Mouse (Mus musculus) heart, postnatal 36 days (tissue): Measurements from ENCODE around the gene Bcar1. TPM values are rescaled to one million over a fixed set of nuclear protein-coding genes. Genes with fewer than 3 reads are reported as not detected.
A peak's percentile ranks its signal among the peaks of the same experiment; 100 is the strongest.

Source experiments
- DNase-seq, 2 experiments: peaks; one replicate each; pipeline ENCODE4 v3.0.0; 2021 to 2022
- intact Hi-C: fragments of 180-260 bp; cut with DNase I; formaldehyde crosslinking; loops from one replicate; pipeline ENCODE4 v1.15.1; 2025
- microRNA-seq, 2 experiments: library from miRNA; unstranded; fragments of <30 nt; microRNA quantifications; one replicate each; pipeline ENCODE4 v1.2.0; 2021; ENCODE audit warnings: borderline number of aligned reads in 2 of 2
- total RNA-seq, 2 experiments: library from RNA; stranded (reverse); gene quantifications; 2 replicates each; pipeline ENCODE4 v1.2.3; 2021

The Bcar1 gene
- total RNA-seq, 2 experiments from 2014 or later: 18.8 to 19.1 TPM

DNA sequence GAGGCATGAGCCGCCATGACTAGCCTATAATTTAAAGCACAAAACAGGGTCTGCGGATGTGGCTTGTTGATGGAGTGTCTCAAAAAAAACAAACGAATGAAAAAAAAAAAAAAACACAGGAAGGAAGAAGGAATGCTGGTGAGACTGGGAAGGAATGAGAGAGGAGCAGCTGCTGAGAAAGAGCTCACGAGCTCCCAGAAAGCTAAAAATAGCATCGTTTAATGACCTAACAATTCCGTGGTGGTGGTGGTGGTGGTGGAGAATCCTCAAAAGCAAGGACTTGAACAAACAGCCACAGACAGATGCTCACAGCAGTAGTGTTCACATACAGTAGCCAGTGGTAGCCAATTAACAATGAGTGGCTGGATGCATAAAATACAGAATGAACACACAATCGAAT is 48.2 kb downstream of the Bcar1 start:
- no peak for DNase-seq
- intact Hi-C loops: no loop called here

DNA sequence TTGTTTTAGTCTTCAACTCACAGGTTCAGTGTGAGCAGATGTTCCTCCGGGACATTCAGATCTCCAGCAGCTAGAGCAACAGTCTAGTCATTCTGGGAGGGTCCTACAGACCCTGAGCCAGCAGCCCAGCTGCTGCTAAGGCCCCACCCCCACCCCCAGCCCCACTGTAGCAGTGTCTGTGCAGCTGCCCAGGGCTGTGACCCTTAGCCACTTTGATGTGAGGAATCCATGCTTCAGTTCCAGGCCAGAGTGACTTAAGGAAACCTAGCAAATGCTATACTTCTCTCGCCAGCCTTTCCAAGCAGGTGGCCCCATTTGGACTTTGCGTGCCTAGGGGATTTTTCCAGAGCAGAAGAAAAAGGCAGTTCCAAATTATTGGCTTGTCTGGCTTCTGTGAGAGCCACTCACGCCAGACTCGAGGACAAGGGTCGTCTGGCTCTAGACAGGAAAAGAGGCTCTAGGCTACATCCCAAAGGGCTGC is 50.3 kb downstream of the Bcar1 start:
- peak in 1 of 2 experiments; percentile 22 for DNase-seq
- intact Hi-C loops: no loop called here

DNA sequence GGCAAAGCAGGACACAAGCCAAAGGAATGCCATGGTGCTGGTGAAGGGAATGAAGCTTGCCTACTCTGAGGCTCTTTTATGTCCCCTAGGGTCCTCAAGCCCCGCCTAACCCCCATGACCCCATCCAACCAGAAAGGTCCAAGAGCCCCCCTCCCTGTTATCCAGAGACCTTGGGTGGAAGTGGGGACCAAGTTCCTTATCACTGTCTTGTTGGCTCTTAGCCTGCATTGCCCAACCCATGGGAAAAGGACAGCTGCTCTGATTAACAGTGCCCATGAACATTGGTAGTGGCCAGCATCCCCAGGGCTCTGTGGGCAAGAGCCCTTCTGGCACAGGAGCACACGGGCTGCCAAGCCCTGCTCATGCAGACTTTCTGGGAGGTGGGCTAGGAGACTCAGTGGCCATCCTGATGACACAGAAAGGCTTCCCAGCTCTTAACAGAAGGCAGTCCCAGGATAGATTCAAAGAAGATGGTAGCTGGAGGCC is 52.6 kb downstream of the Bcar1 start, which contains the start of gene Ctrb1:
Gene Ctrb1, minus strand, starts transcription at position 51 of the 486 bp plus-strand sequence.
- DNase-seq: no peak
- intact Hi-C loops: no loop called here

DNA sequence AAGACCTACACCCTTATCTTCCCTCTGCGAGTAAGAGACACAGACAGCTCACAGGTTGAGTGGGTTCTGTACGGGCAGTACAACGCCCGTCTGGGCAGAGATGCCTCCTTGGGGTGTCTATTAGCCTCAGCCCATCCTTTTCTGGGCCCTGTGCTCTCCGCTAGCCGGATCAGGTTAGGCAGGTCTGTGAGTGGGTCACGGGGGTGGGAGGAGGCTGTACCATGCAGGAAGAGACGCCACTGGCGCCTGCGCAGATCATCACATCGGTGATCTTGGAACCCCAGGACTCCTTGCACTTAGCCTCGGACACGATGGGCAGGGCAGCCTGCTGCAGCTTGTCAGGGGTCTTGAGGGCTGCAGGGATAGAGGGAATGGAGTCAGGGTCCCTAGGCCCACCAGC is 56.7 kb downstream of the Bcar1 start:
- intact Hi-C loops: no loop called here
- DNase-seq: no peak

DNA sequence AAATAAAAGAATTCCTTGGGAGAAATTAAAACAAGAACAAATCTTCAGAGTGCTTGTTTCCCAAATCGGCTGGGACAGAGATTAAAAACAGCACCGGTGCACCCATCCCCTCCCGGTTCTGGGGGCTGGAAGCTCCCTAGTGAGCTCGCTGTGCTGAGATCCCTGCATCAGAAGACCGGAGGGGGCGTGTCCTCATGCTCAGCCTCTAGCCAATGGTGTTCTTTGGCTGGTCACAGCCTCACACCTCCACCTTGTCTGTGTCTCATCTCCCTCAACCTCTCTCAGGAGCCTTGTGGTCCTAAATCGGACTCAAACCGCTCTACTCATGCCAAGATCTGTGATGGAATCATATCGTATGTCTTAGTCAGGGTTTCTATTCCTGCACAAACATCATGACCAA is 61.1 kb downstream of the Bcar1 start:
- DNase-seq: no peak
- intact Hi-C loops: no loop called here

DNA sequence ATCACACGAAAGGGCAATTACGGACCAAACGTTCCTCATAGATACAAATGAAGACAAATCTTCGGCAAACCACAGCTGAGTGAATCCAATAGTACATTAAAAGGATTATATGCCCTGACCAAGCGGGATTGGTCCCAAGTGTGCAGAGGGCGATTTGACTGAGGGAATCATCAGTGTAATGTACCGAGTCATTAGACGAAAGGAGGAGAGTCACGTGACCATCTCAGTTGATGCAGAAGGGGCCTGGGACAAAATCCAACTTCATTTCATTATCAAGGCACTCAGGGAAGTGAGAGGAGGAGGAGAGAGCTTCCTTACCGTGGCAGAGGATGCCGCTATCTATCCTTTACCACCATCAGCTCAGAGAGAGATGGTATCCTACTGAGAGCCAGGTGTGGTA is 62.5 kb downstream of the Bcar1 start:
- intact Hi-C loops: no loop called here
- no peak for DNase-seq

DNA sequence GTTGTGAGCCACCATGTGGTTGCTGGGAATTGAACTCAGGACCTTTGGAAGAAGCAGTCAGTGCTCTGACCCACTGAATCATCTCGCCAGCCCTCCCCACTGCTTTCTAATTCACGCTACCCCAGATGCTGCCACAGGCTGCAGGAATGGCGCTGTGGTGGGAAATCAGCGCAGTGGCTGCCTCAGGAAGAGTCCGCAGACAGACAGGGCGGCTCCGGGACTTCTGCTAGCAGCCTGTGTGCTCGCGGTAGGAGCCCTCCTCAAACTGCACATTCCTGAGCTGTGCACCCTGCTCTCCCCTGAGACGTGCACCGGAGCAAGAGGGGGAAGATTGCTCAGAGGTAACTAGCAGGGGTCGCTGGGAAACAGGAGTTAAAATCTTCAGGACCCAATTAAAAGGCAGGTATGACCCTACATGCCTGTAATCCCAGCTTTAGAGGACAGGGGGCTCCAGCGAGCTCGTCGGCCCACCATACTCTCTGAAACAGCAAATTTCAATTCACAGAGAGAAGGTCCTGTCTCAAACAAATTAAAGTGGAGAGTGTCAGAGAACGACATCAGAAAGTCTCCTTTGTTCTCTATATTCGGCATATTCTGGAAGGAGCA is 63.1 kb downstream of the Bcar1 start:
- DNase-seq: no peak
- intact Hi-C loops: no loop called here

DNA sequence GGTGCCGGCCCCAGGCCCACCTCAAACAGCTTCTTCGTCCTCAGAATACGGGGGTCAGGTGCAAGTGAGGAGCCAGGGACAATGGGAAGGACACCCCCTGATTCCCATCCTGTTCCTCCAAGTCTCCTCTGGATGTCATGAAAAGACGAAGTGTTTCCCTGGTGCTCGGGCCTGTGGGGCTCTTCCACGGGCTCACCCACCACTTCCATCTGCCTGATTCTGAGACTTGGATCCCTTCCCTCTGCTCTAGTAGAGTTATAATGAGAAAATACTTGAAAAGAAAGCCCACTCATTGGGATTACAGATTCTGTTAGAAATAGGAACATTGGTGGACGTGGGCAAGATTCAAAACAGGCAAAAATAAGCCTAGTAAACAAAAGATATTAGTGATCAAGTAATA is 64.8 kb downstream of the Bcar1 start:
- DNase-seq: no peak
- intact Hi-C loops: loop anchor here (2.0 to 5.0 kb wide), 5 partner anchors 88 to 313 kb away; partner anchors contain the start of gene Adat1

DNA sequence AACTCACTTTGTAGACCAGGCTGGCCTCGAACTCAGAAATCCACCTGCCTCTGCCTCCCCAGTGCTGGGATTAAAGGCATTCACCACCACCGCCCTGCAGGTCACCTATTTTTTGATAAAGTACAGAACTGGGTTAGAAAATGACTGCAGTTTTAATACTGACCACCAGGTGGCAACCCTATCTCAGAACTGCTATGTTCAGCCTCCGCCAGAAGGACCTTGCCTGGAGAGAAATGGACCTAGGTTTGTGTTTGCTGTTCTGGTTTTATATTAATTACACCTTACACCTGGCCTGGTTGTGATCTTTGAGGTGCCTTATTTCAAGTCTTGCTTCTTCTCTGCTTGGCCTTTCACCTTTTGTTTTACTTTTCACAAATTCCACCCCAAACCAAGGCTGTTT is 65.5 kb downstream of the Bcar1 start:
- intact Hi-C loops: loop anchor here (2.0 to 5.0 kb wide), 5 partner anchors 89 to 314 kb away; partner anchors contain the start of gene Adat1
- peak; percentile 59 to 61 for DNase-seq

DNA sequence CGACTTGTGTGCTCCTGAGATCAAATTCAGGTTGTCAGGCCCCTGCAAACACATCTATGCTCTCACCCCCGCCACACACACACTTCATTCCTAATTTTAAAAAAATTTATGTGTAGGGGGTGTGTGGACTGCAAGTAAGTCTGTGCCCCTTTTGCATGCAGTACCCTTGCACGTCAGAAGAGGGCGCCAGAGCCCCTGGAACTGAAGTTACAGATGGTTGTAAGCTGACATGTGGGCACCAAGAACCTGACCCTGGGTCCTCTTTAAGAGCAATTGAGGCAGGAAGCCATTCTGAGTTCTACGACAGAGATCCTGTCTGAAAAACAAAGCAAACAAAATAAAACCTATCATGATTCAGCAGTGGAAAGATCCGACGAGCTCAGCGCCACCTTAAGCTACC is 67.4 kb downstream of the Bcar1 start:
- DNase-seq: no peak
- intact Hi-C loops: loop anchor here (5.0 kb wide), 3 partner anchors 91 to 316 kb away; partner anchors contain the start of gene Adat1

DNA sequence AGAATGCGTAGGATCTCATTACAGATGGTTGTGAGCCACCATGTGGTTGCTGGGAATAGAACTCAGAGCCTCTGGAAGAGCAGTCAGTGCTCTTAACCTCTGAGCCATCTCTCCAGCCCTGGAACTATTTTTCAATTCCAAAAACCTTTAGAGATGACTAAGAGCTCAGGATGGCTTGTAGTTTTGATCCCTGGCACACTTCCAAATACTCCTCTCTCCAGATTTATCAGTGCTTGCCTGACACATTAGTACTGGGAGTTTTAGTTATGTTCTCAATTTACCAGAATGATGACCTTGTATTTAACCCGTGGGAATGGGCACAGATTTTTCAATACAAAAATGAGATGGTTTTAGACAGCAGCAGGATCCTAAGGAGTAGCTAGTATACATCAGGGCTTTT is 76.9 kb downstream of the Bcar1 start:
- DNase-seq: no peak
- intact Hi-C loops: no loop called here

DNA sequence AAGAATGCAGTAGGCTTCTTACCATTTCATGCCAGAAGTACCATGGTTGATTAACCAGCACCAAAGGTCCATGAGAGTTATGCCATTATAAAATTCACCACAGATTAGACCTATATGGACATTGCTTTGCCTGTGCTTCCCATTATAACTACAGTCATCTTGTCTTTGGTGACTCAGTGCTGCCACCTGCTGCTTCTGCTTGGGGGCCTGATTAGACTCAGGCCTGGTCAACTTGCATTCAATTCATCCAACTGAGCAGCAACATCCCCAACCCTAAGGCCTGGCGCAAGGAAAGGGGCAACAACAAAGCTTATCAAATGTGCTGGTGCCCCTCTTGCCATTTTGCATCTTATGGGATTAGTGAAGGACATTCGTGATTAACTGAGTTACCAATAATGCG is 81.1 kb downstream of the Bcar1 start:
- intact Hi-C loops: loop anchor here (1.0 to 5.0 kb wide), 4 partner anchors 36 to 319 kb away; no protein-coding TSS in a partner anchor
- peak; percentile 80 to 91 for DNase-seq

Small RNAs within 50 kb of the gene (microRNA-seq; reads per million reads assigned to microRNA genes)
- 0 reads per million in 2 experiments for gene Mir7076

Other genes with a start within 250 kb of the Bcar1 start
- 1 to 10 TPM; 7.4 to 8.5 TPM for gene Wdr59, start 221.7 kb downstream of the Bcar1 start, total RNA-seq
- 10 to 100 TPM; 56.4 to 59.3 TPM for gene Znrf1, start 207.7 kb downstream of the Bcar1 start, total RNA-seq
- gene Ldhd, start 113.4 kb downstream of the Bcar1 start, total RNA-seq: 10 to 100 TPM; 36.7 to 43.6 TPM
- gene Zfp1, start 100.4 kb downstream of the Bcar1 start, total RNA-seq: 1 to 10 TPM; 8.1 to 8.4 TPM
- gene Ctrb1, start 52.8 kb downstream of the Bcar1 start, total RNA-seq: not detected
- gene Cfdp1, start 110.5 kb upstream of the Bcar1 start, total RNA-seq: 10 to 100 TPM; 33.4 to 35.2 TPM
- 1 to 10 TPM; 3.0 to 3.2 TPM for gene Tmem170, start 132.9 kb upstream of the Bcar1 start, total RNA-seq
- not detected for gene Chst5, start 166.6 kb upstream of the Bcar1 start, total RNA-seq
- gene Tmem231, start 190.1 kb upstream of the Bcar1 start, total RNA-seq: 1 to 10 TPM; 1.3 to 2.6 TPM
- 100 to 1,000 TPM; 128 to 138 TPM for gene Gabarapl2, start 196.9 kb upstream of the Bcar1 start, total RNA-seq
- 1 to 10 TPM; 1.5 to 1.7 TPM for gene Adat1, start 248.5 kb upstream of the Bcar1 start, total RNA-seq